Mouse (Mus musculus): ENCODE results near the gene Defa2.
"Not testable (repeated sequence)": the region's sequence is repeated elsewhere in the genome, so short reads cannot be mapped to it uniquely, and the experiment has no call there.

Gene Defa2

GRCm38 (mm10) chr8:21378215-21378614 lies at the start of gene Defa2:
Gene Defa2 (plus strand): TSS chr8:21378515.
- not testable (repeated sequence) for DNase-seq (ENCODE audit: low read depth, low spot score)

DNA sequence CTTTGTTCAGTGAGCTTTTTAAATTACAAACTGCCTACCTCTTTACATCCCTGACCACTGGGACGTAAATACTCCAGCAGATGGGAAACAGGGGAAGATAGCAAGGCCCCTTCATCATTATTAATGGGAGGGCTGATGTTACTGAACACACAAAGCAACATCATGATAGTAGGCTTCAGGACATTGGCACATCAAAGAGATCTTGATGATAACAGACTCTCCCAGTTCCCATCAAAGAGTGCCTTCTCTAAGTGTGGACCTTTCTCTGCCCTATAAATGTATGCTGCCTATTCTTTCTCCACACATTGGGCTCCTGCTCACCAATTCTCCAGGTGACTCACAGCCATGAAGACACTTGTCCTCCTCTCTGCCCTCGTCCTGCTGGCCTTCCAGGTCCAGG lies 13.2 kb downstream of the Defa2 start, which contains the start of gene Defa33:
TSS of gene Defa33 (plus strand) at position 301 of the 400 bp plus-strand sequence.
- DNase-seq (ENCODE audit: low read depth, low spot score) = not testable (repeated sequence)

DNA sequence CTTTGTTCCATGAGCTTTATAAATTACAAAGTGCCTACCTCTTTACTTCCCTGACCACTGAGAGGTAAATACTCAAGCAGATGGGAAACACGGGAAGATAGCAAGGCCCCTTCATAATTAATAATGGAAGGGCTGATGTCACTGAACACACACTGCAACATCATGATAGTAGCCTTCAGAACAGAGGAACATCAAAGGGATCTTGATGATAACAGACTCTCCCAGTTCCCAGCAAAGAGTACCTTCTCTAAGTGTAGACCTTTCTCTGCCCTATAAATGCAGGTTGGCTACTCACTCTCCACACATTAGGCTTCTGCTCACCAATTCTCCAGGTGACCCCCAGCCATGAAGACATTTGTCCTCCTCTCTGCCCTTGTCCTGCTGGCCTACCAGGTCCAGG lies 48.8 kb downstream of the Defa2 start, which contains the start of gene Defa36:
TSS of gene Defa36 (plus strand) at position 301 of the 400 bp plus-strand sequence.
- not testable (repeated sequence) for DNase-seq (ENCODE audit: low read depth, low spot score)

All from retina, postnatal 7 days (tissue).